Mouse (Mus musculus): Measurements from ENCODE around the gene Gsc2. TPM values are rescaled to one million over a fixed set of nuclear protein-coding genes. Genes with fewer than 3 reads are reported as not detected.

Gene Gsc2
- polyA plus RNA-seq, 1 experiment from 2014 or later = not detected

- WGBS = under 1% methylated on average over 9 of the region's 9 CpGs
- ATAC-seq (ENCODE audit: insufficient read depth, low FRiP score) = peak; percentile 63
- peaks cover 8% of the 10 kb centered on the region; the same call in 1 of the 2 replicates for H3K36me3 ChIP-seq (ENCODE audit: control insufficient read depth, insufficient read depth, low read length)
- H3K9ac ChIP-seq (ENCODE audit: low read length) = peak overlapping the region; percentile 92
- peak overlapping the region; percentile 88 for H3K27ac ChIP-seq (ENCODE audit: low read length)
- H3K4me2 ChIP-seq (ENCODE audit: low read depth, low read length) = peak overlapping the region; percentile 97
- no peaks in the 10 kb centered on the region for H3K27me3 ChIP-seq (ENCODE audit: control insufficient read depth, insufficient read depth, low read length)
- H3K4me3 ChIP-seq (replicated peaks; ENCODE audit: low read length) = peak overlapping the region; percentile 95
- H3K9me3 ChIP-seq (replicated peaks; ENCODE audit: control insufficient read depth, low read length) = no peaks in the 10 kb centered on the region
- H3K4me1 ChIP-seq (ENCODE audit: control insufficient read depth, insufficient read depth, low read length) = peaks cover 15% of the 10 kb centered on the region
Measured at GRCm38 (mm10) chr16:17928627-17929104, 13.8 kb upstream of the Gsc2 start.

- H3K36me3 ChIP-seq (ENCODE audit: control insufficient read depth, insufficient read depth, low read length) = peaks cover 8% of the 10 kb centered on the region; the same call in 1 of the 2 replicates
- H3K27ac ChIP-seq (ENCODE audit: low read length) = peak within 1 kb of the TSS; percentile 88
- ATAC-seq (ENCODE audit: insufficient read depth, low FRiP score) = peak; percentile 83
- peak within 1 kb of the TSS; percentile 97 for H3K4me2 ChIP-seq (ENCODE audit: low read depth, low read length)
- no peaks in the 10 kb centered on the region for H3K27me3 ChIP-seq (ENCODE audit: control insufficient read depth, insufficient read depth, low read length)
- H3K9ac ChIP-seq (ENCODE audit: low read length) = peak within 1 kb of the TSS; percentile 92
- peak within 1 kb of the TSS; percentile 95 for H3K4me3 ChIP-seq (replicated peaks; ENCODE audit: low read length)
- 0% methylated on average over 40 of the region's 47 CpGs for WGBS
- H3K4me1 ChIP-seq (ENCODE audit: control insufficient read depth, insufficient read depth, low read length) = peaks cover 16% of the 10 kb centered on the region
- H3K9me3 ChIP-seq (replicated peaks; ENCODE audit: control insufficient read depth, low read length) = no peaks in the 10 kb centered on the region
Measured at GRCm38 (mm10) chr16:17928087-17928580, 13.3 kb upstream of the Gsc2 start, which contains the start of gene Slc25a1. Gene Slc25a1 (minus strand): TSS chr16:17928219.

GRCm38 (mm10) chr16:17927351-17928082 is 12.7 kb upstream of the Gsc2 start:
- peak overlapping the region; percentile 88 for H3K27ac ChIP-seq (ENCODE audit: low read length)
- under 1% methylated on average over 69 of the region's 72 CpGs for WGBS
- H3K4me2 ChIP-seq (ENCODE audit: low read depth, low read length) = peak overlapping the region; percentile 97
- peaks cover 22% of the 10 kb centered on the region for H3K4me1 ChIP-seq (ENCODE audit: control insufficient read depth, insufficient read depth, low read length)
- H3K36me3 ChIP-seq (ENCODE audit: control insufficient read depth, insufficient read depth, low read length) = peaks cover 8% of the 10 kb centered on the region; the same call in 1 of the 2 replicates
- H3K9ac ChIP-seq (ENCODE audit: low read length) = peak overlapping the region; percentile 92
- H3K27me3 ChIP-seq (ENCODE audit: control insufficient read depth, insufficient read depth, low read length) = no peaks in the 10 kb centered on the region
- H3K4me3 ChIP-seq (replicated peaks; ENCODE audit: low read length) = peak overlapping the region; percentile 95
- no peaks in the 10 kb centered on the region for H3K9me3 ChIP-seq (replicated peaks; ENCODE audit: control insufficient read depth, low read length)
- peak; percentile 22 for ATAC-seq (ENCODE audit: insufficient read depth, low FRiP score)

- under 1% methylated on average over 14 of the region's 14 CpGs for WGBS
- 0 out of 2 replicates have a peak, but pooled peaks have one; percentile 1 for ATAC-seq (ENCODE audit: insufficient read depth, low FRiP score)
- peaks cover 17% of the 10 kb centered on the region for H3K27me3 ChIP-seq (ENCODE audit: control insufficient read depth, insufficient read depth, low read length)
- peak overlapping the region; percentile 34 for H3K27ac ChIP-seq (ENCODE audit: low read length)
- peak overlapping the region; percentile 91 for H3K4me2 ChIP-seq (ENCODE audit: low read depth, low read length)
- no peaks in the 10 kb centered on the region for H3K9me3 ChIP-seq (replicated peaks; ENCODE audit: control insufficient read depth, low read length)
- H3K4me1 ChIP-seq (ENCODE audit: control insufficient read depth, insufficient read depth, low read length) = peaks cover 23% of the 10 kb centered on the region
- peaks cover 8% of the 10 kb centered on the region; the same call in 1 of the 2 replicates for H3K36me3 ChIP-seq (ENCODE audit: control insufficient read depth, insufficient read depth, low read length)
- H3K4me3 ChIP-seq (replicated peaks; ENCODE audit: low read length) = peak overlapping the region; percentile 60
- H3K9ac ChIP-seq (ENCODE audit: low read length) = peak overlapping the region; percentile 76
Measured at GRCm38 (mm10) chr16:17922163-17922538, 7.3 kb upstream of the Gsc2 start.

GRCm38 (mm10) chr16:17921325-17922162 is 6.7 kb upstream of the Gsc2 start:
- WGBS = under 1% methylated on average over 47 of the region's 47 CpGs
- peak; percentile 93 for ATAC-seq (ENCODE audit: insufficient read depth, low FRiP score)
- H3K4me1 ChIP-seq (ENCODE audit: control insufficient read depth, insufficient read depth, low read length) = peaks cover 17% of the 10 kb centered on the region
- peak overlapping the region; percentile 83 for H3K9ac ChIP-seq (ENCODE audit: low read length)
- H3K36me3 ChIP-seq (ENCODE audit: control insufficient read depth, insufficient read depth, low read length) = peaks cover 8% of the 10 kb centered on the region; the same call in 1 of the 2 replicates
- H3K27ac ChIP-seq (ENCODE audit: low read length) = peak overlapping the region; percentile 92
- H3K27me3 ChIP-seq (ENCODE audit: control insufficient read depth, insufficient read depth, low read length) = peaks cover 23% of the 10 kb centered on the region
- no peaks in the 10 kb centered on the region for H3K9me3 ChIP-seq (replicated peaks; ENCODE audit: control insufficient read depth, low read length)
- H3K4me3 ChIP-seq (replicated peaks; ENCODE audit: low read length) = peak overlapping the region; percentile 60
- peak overlapping the region; percentile 91 for H3K4me2 ChIP-seq (ENCODE audit: low read depth, low read length)

- H3K4me3 ChIP-seq (replicated peaks; ENCODE audit: low read length) = no peak overlapping the region
- peak overlapping the region; percentile 56 for H3K9ac ChIP-seq (ENCODE audit: low read length)
Measured at GRCm38 (mm10) chr16:17920586-17920985, 5.7 kb upstream of the Gsc2 start.

GRCm38 (mm10) chr16:17911052-17911595 is 3.7 kb downstream of the Gsc2 start, which contains the start of gene Ess2:
Gene Ess2 (minus strand): TSS chr16:17911348.
- Histone ChIP-seq H3K9me3 (replicated peaks; ENCODE audit: control insufficient read depth, low read length) (no peaks in the 10 kb centered on the region), H3K36me3 (ENCODE audit: control insufficient read depth, insufficient read depth, low read length) (peaks cover 16% of the 10 kb centered on the region), H3K9ac (ENCODE audit: low read length) (peak within 1 kb of the TSS; percentile 78), H3K27ac (ENCODE audit: low read length) (peak within 1 kb of the TSS; percentile 16; the same call in 1 of the 2 replicates), H3K4me1 (ENCODE audit: control insufficient read depth, insufficient read depth, low read length) (peaks cover 13% of the 10 kb centered on the region), H3K4me2 (ENCODE audit: low read depth, low read length) (peak within 1 kb of the TSS; percentile 74), H3K4me3 (replicated peaks; ENCODE audit: low read length) (peak within 1 kb of the TSS; percentile 94), H3K27me3 (ENCODE audit: control insufficient read depth, insufficient read depth, low read length) (peaks cover 45% of the 10 kb centered on the region)
- ATAC-seq (ENCODE audit: insufficient read depth, low FRiP score) = peak; percentile 95
- WGBS = under 1% methylated on average over 35 of the region's 35 CpGs

More at GRCm38 (mm10) chr16:17920586-17920985, 5.7 kb upstream of the Gsc2 start:
- H3K9me3 ChIP-seq (replicated peaks; ENCODE audit: control insufficient read depth, low read length) = no peaks in the 10 kb centered on the region
- H3K27me3 ChIP-seq (ENCODE audit: control insufficient read depth, insufficient read depth, low read length) = peaks cover 33% of the 10 kb centered on the region
- peaks cover 15% of the 10 kb centered on the region for H3K4me1 ChIP-seq (ENCODE audit: control insufficient read depth, insufficient read depth, low read length)
- no peak overlapping the region for H3K27ac ChIP-seq (ENCODE audit: low read length)
- peaks cover 8% of the 10 kb centered on the region; the same call in 1 of the 2 replicates for H3K36me3 ChIP-seq (ENCODE audit: control insufficient read depth, insufficient read depth, low read length)
- H3K4me2 ChIP-seq (ENCODE audit: low read depth, low read length) = peak overlapping the region; percentile 91; the same call in 1 of the 2 replicates
- no peak for ATAC-seq (ENCODE audit: insufficient read depth, low FRiP score)
- WGBS = 13% methylated on average over 20 of the region's 20 CpGs

- Histone ChIP-seq H3K9me3 (replicated peaks; ENCODE audit: control insufficient read depth, low read length) (no peaks in the 10 kb centered on the region), H3K9ac (ENCODE audit: low read length) (no peak within 1 kb of the TSS), H3K4me1 (ENCODE audit: control insufficient read depth, insufficient read depth, low read length) (no peaks in the 10 kb centered on the region), H3K4me3 (replicated peaks; ENCODE audit: low read length) (no peak within 1 kb of the TSS), H3K4me2 (ENCODE audit: low read depth, low read length) (no peak within 1 kb of the TSS), H3K27ac (ENCODE audit: low read length) (no peak within 1 kb of the TSS), H3K27me3 (ENCODE audit: control insufficient read depth, insufficient read depth, low read length) (no peaks in the 10 kb centered on the region), H3K36me3 (ENCODE audit: control insufficient read depth, insufficient read depth, low read length) (peaks cover 18% of the 10 kb centered on the region)
- 90% methylated on average over 14 of the region's 14 CpGs for WGBS
- ATAC-seq (ENCODE audit: insufficient read depth, low FRiP score) = no peak
Measured at GRCm38 (mm10) chr16:17898462-17898861, 16.4 kb downstream of the Gsc2 start, which contains the start of the genes Dgcr2 and Tssk2. Gene Dgcr2 (minus strand): TSS chr16:17898562. Gene Tssk2 (plus strand): TSS chr16:17898637.

Measured in stomach, embryonic 16.5 days (tissue).